Mouse (Mus musculus): ENCODE measurements around the gene Slc11a2.

DNA sequence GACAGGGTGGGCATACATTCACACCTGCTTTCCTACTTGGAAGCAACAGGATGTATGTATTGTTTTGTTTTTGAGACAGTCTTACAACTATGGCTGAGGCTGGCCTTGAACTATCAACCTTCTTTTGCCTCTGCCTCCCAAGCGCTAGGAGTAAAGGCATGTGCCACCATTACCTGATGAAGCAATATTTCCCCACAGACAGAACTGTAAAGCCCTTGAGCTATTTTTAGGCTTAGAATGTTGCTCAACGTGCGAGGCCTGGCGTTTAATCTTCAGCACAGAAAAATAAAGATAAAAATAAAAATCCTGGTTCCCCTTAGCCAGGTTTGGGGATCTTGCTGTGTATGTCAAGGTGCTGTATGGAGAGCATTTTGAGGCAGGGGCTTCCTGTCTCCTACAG, 11.2 kb upstream of the Slc11a2 start:
- TF ChIP-seq CTCF (IDR thresholded peaks at IDR 0.05; ENCODE audit: borderline replicate concordance, extremely low read depth, insufficient read depth, insufficient read length) (no peak), POLR2A (IDR thresholded peaks at IDR 0.05; ENCODE audit: borderline replicate concordance, extremely low read depth, insufficient read depth, insufficient read length, poor library complexity, severe bottlenecking) (no peak)
